Mouse (Mus musculus) Patski (cell line): ENCODE data around the gene Rps26. TPM values are rescaled to one million over a fixed set of nuclear protein-coding genes. Genes with fewer than 3 reads are reported as not detected.
"Not testable (repeated sequence)": the region's sequence is repeated elsewhere in the genome, so short reads cannot be mapped to it uniquely, and the experiment has no call there.

Experiments
- ATAC-seq: fragments of 100-300 bp; one replicate; pipeline ENCODE4 v1.8.0; 2021
- CTCF ChIA-PET: fragments of 350-600 bp; sonication (Branson Sonifier 250); formaldehyde crosslinking; loops from one replicate; lab custom pipeline; 2022; ENCODE audit warnings: inconsistent platforms; lab: Charles Lee
- POLR2A ChIA-PET: fragments of 350-600 bp; sonication (Branson Sonifier 250); formaldehyde crosslinking; loops from one replicate; lab custom pipeline; 2022; ENCODE audit warnings: antibody characterized with exemption, inconsistent platforms; lab: Charles Lee
- DNase-seq: peaks from one replicate; pipeline ENCODE4 v3.0.0-alpha.2; 2011; ENCODE audit warnings: low read depth, low spot score
- H3K27me3 ChIP-seq: fragments of 371-371 bp; one replicate; pipeline ENCODE4 v1.5.1; 2021
- CTCF ChIP-seq: fragments of 100-300 bp; IDR thresholded peaks from one replicate; pipeline ENCODE4 v1.5.1; 2021
- in situ Hi-C: fragments of 300-500 bp; cut with MboI; formaldehyde crosslinking; loops from 3 replicates; pipeline ENCODE4 v1.11.1; 2018; ENCODE audit warnings: low pct_unique_long_range_greater_than_20kb, mixed read lengths
- polyA plus RNA-seq: library from polyadenylated mRNA; unstranded; gene quantifications from one replicate; pipeline ENCODE4 v1.2.3, GENCODE M21; 2021

Gene Rps26
- polyA plus RNA-seq, 1 experiment from 2014 or later = 259 TPM

DNA sequence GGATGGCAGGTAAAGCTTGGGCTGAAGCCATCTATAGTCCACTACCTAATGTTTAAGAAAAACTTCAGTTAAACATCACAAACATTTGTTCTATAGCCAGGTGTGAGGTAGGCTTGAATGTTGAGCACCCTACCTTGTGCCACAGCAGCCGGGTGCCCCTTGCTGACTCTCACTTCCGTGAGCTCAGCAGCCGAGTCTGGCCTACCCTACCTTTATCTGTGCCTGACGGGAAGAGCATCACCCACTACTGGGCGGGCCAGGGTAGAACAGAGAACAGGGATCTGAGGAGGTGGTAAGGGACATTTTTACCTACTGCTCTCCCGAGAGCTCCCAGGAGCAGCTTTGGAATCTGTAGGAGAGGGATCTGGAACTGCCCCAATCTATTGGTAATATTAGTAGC lies 16.2 kb upstream of the Rps26 start:
- in situ Hi-C loops = no loop called here
- TF ChIP-seq CTCF = no peak
- ATAC-seq (no peak), DNase-seq (no peak)
- H3K27me3 ChIP-seq = no peaks in the 10 kb centered on the region
- ChIA-PET CTCF (interaction anchor here (1.1 to 1.5 kb wide), 3 partner anchors 9 to 33 kb away, joined by 3 to 6 read pairs (median 3); no protein-coding TSS in a partner anchor), POLR2A (interaction anchor here (0.7 kb wide), 1 partner anchor 8 kb away, joined by 3 read pairs; no protein-coding TSS in a partner anchor)

DNA sequence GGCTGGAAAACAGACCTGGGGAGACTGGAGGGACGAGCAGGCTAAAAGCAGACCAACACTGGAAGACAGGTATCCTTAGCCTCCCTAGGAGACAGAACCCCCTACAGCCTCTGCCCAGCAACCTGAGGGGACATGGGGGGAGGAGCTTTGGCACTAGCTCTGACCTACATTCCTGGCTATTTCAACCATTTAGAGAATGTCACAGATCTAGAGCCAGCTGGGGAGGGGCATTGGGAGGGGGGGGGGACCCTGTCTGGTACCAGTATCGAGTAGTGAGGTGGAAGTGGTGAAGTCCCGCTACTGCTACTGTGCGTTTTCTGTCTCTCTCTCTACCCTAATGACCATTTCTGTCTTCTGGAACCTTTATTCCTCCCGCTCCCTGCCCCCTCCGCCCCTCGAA lies 15.3 kb upstream of the Rps26 start:
- no peak for TF ChIP-seq CTCF
- DNase-seq (no peak), ATAC-seq (no peak)
- POLR2A ChIA-PET = no interaction called here
- H3K27me3 ChIP-seq = no peaks in the 10 kb centered on the region
- CTCF ChIA-PET = no interaction called here
- in situ Hi-C loops = no loop called here

DNA sequence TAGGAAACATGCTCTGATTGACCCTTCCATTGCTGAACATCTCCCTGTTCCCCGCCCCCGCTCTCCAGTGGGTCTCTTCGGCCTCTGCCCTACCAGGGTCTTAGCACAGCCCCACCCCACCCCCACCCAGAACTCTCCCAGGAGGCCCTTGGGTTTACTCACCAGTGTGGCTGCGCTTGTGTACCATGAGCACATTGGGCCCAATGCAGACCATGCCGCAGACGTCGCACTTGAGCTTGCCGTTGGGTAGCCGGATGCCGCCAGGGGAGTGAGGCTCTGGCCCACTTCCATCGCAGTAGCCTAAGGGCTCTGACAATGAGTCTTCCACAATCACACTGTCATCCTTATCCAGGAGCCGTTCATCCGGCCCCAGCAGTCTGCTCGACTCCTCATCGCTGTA lies 14.3 kb upstream of the Rps26 start:
- ChIA-PET POLR2A (no interaction called here), CTCF (no interaction called here)
- TF ChIP-seq CTCF = no peak
- in situ Hi-C loops = no loop called here
- DNase-seq = no peak
- no peak for ATAC-seq
- no peaks in the 10 kb centered on the region for H3K27me3 ChIP-seq

DNA sequence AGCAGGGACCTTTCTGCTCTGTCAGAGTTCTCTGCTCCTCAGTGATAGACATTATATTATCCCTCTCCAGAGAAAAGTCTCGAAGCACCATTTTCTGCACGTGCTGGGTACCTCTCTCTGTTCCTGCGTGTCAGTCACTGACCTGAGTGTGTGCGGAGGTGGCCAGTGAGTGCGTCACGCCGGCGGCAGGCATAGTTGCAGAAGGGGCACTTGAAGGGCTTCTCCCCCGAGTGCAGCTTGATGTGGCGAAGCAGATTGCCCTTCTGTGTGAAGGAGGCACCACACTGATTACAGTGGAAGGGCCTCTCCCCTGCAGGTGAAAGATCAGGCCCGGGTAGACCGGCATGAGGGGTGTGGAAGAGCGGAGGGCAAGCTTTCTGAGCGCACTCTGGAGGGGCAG lies 13.5 kb upstream of the Rps26 start:
- POLR2A ChIA-PET = no interaction called here
- CTCF ChIA-PET = no interaction called here

DNA sequence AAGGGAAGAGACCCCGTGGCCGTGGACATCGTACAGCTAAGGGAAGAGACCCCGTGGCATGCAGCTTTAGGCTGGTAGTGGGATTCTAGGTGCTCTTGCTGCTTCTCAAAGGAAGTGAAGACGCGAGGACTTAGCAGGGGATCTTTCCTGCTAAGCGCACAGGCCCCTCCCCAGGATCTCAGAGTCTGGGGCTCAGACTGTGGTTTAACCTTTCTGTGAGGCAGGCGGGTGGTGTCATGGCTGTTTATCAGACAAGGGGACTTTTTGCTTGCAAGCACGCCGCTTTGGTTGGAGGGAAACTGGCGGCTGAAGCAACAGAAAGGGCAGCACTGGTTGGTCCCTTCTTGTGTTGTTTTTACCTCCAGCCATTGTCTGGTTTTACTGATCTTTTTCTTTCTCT lies 10.5 kb upstream of the Rps26 start:
- no peak for DNase-seq
- H3K27me3 ChIP-seq = no peaks in the 10 kb centered on the region
- no peak for TF ChIP-seq CTCF
- in situ Hi-C loops = no loop called here
- ATAC-seq = no peak
- ChIA-PET CTCF (no interaction called here), POLR2A (interaction anchor here (0.6 kb wide), 1 partner anchor 56 kb away, joined by 3 read pairs; no protein-coding TSS in a partner anchor)

More for the DNA sequence above, 13.5 kb upstream of the Rps26 start:
- ATAC-seq = no peak
- in situ Hi-C loops = no loop called here
- H3K27me3 ChIP-seq = no peaks in the 10 kb centered on the region
- DNase-seq = no peak
- no peak for TF ChIP-seq CTCF

DNA sequence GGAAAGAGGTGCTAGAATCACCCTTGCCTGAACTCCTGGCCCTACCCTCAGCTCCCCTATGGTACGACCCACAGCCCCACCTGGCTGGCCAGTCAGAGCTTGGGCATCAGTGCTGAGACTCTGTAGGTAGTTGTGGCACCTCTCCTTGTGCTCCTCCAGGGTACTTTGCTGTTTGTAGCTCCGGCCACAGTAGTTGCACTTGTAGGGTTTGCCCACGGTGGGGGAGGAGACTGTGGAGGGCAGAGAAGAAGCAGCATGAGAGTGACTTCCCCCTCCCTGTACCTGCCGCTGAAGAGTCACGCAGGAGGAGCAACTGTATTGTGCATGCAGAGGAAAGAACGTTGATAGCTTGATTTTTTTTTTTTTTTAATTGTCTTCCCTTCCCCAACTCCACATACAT lies 10.0 kb upstream of the Rps26 start:
- no peak for DNase-seq
- in situ Hi-C loops = no loop called here
- TF ChIP-seq CTCF = no peak
- ChIA-PET POLR2A (interaction anchor here (0.6 kb wide), 1 partner anchor 56 kb away, joined by 3 read pairs; no protein-coding TSS in a partner anchor), CTCF (interaction anchor here (1.0 kb wide), 1 partner anchor 8 kb away, joined by 3 read pairs; no protein-coding TSS in a partner anchor)
- no peak for ATAC-seq
- no peaks in the 10 kb centered on the region for H3K27me3 ChIP-seq

DNA sequence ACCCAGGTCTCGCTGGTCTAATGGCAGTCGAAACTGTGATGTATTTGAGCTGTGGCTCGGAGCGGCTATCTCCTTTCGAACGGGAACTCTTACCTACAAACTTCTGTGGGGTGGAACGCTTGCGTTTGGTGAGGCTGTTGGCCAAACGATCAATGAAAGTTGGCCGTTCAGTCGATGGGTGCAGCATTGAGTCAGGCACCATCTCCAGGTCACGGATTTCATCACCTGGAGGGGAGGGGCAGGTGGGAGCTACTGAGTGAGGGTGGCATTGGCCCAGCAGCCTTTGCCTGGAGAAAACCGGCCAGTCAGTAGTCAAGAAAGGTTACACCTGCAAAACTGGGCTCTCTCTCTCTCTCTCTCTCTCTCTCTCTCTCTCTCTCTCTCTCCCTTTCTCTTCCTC lies 9.2 kb upstream of the Rps26 start:
- ChIA-PET POLR2A (no interaction called here), CTCF (interaction anchor here (1.0 kb wide), 1 partner anchor 9 kb away, joined by 3 read pairs; no protein-coding TSS in a partner anchor)
- in situ Hi-C loops = no loop called here
- TF ChIP-seq CTCF = no peak
- no peak for ATAC-seq
- no peak for DNase-seq
- H3K27me3 ChIP-seq = no peaks in the 10 kb centered on the region

DNA sequence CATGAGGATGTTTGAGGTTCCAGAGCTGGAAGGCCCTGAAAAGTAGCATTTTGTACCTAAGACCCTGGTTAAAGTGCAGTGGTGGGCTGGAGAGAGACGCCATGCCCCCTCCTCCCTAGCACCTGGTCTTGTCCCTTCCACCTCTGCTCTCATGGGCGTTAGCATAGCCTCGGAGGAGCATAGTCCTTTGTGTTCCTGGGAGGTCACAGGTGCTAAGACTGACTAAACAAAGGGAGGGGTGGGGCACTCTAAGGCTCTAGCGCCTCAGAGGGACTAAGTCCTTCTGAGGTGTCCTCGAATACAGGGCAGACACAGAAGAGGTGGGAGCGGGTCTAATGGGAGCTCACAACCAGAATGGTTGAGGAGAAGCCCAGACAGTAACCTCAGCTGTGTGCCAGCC lies 5.0 kb upstream of the Rps26 start:
- no peak for TF ChIP-seq CTCF
- ChIA-PET POLR2A (no interaction called here), CTCF (interaction anchor here (0.8 kb wide), 1 partner anchor 12 kb away, joined by 3 read pairs; no protein-coding TSS in a partner anchor)
- in situ Hi-C loops = no loop called here
- no peaks in the 10 kb centered on the region for H3K27me3 ChIP-seq
- DNase-seq = no peak
- ATAC-seq = no peak

DNA sequence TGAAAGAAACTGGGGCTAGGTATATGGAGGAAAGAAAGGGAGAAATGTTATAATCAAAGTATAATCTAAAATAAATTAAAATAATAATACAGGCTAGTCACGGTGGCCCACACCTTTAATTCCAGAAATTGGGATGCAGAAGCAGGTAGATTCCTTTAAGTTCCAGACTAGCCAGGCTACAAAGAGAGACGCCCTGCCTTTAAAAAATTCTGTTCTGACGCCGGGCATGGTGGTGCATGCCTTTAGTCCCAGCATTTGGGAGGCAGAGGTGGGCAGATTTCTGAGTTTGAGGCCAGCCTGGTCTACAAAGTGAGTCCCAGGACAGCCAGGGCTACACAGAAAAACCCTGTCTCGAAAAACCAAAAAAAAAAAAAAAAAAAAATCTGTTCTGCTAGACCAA lies 3.8 kb upstream of the Rps26 start:
- H3K27me3 ChIP-seq, ATAC-seq, POLR2A ChIA-PET, DNase-seq, in situ Hi-C loops, CTCF ChIA-PET: not testable (repeated sequence)

DNA sequence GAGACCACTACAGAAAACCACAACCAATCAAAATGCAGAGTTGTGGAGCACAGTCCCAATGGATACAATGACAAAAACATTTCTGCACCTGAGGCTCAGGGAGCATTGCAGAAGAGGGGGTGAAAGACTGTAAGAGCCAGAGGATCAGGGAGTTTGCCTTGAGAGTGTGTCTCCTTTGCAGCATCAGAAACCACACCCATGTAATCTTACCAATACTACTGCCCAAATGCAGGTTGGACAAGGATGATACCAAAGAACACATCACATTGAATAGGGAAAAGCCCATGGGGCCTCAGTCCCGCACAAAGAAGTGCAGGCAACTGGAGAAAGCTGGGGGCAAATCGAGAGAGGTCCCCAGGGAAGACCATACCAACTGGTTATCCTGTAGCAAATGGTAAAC lies 3.2 kb upstream of the Rps26 start:
- TF ChIP-seq CTCF = no peak
- H3K27me3 ChIP-seq = no peaks in the 10 kb centered on the region
- DNase-seq (no peak), ATAC-seq (no peak)
- ChIA-PET CTCF (no interaction called here), POLR2A (no interaction called here)
- in situ Hi-C loops = loop anchor here (5.0 kb wide), 1 partner anchor 43 kb away; the partner anchor contains the start of gene Suox

DNA sequence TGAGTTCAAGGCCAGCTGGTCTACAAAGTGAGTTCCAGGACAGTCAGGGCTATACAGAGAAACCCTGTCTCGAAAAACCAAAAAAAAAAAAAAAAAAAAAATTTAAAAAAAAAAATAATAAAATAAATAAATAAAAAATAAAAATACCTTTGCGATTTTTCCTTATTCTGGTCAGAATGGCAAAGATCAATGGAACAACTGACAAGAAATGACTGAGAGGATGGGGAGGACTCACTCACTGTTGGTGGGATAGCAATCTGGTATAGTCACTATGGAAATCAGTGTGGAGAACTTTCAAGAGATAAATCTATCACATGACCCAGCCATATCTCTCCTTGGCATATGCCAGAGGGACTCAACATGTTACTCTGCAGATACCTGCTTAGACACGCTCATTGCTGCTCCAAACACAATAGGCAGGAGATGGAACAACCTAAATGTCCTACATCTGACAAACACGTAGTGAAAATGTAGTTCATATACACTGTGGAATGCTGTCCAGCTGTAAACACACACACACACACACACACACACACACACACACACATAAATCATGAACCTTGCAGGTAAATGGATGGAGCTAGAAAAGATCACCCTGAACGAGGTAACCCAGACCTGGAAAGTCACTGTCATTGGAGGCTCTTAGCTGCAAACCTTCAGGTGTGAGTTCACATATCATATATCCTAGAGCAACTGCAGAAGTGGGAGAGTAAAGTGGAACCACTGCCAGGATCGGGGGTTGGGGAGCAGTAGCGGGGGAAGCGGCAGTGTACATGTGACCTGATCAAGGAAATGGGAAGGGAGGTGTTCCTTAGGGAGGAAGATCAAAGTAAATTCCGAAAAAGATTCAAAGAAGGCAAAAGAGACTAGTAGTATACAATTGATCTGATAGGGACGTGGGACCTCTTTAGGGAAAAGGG lies 1.1 kb upstream of the Rps26 start:
- no peaks in the 10 kb centered on the region for H3K27me3 ChIP-seq
- ChIA-PET POLR2A (no interaction called here), CTCF (no interaction called here)
- ATAC-seq (no peak), DNase-seq (no peak)
- in situ Hi-C loops = loop anchor here (5.0 kb wide), 1 partner anchor 45 kb away; the partner anchor contains the start of gene Suox
- no peak for TF ChIP-seq CTCF
